Mouse (Mus musculus) heart, adult 2 months (tissue): Measurements from ENCODE around the gene Olfr1419.

Source experiments
- CTCF ChIP-seq: fragments of 200-600 bp; IDR thresholded peaks from 2 replicates; pipeline ENCODE4 v1.8.1; 2022; ENCODE audit warnings: antibody characterized with exemption, mild to moderate bottlenecking, moderate library complexity
- EP300 ChIP-seq: fragments of 200-500 bp; IDR thresholded peaks from 2 replicates; pipeline ENCODE4 v1.6.1; 2011; ENCODE audit warnings: low read depth, low read length, control low read depth; ENCODE audit not compliant: insufficient read depth
- POLR2A ChIP-seq: fragments of 200-500 bp; IDR thresholded peaks from 2 replicates; pipeline ENCODE4 v1.6.1; 2011; ENCODE audit warnings: mild to moderate bottlenecking, low read depth, low read length, control low read depth; ENCODE audit not compliant: insufficient read depth

GRCm38 (mm10) chr19:11886265-11886664 is 11.4 kb upstream of the Olfr1419 start, which contains the start of gene Olfr1420:
- TF ChIP-seq CTCF (no peak), POLR2A (no peak), EP300 (no peak)
